Mouse (Mus musculus) layer of hippocampus, adult 9-11 months (tissue): ENCODE measurements around the gene Mthfsd.
"Not testable (repeated sequence)": the region's sequence is repeated elsewhere in the genome, so short reads cannot be mapped to it uniquely, and the experiment has no call there.

Experiments
- DNase-seq: peaks from one replicate; pipeline ENCODE4 v3.0.0; 2022

Mthfsd gene

DNA sequence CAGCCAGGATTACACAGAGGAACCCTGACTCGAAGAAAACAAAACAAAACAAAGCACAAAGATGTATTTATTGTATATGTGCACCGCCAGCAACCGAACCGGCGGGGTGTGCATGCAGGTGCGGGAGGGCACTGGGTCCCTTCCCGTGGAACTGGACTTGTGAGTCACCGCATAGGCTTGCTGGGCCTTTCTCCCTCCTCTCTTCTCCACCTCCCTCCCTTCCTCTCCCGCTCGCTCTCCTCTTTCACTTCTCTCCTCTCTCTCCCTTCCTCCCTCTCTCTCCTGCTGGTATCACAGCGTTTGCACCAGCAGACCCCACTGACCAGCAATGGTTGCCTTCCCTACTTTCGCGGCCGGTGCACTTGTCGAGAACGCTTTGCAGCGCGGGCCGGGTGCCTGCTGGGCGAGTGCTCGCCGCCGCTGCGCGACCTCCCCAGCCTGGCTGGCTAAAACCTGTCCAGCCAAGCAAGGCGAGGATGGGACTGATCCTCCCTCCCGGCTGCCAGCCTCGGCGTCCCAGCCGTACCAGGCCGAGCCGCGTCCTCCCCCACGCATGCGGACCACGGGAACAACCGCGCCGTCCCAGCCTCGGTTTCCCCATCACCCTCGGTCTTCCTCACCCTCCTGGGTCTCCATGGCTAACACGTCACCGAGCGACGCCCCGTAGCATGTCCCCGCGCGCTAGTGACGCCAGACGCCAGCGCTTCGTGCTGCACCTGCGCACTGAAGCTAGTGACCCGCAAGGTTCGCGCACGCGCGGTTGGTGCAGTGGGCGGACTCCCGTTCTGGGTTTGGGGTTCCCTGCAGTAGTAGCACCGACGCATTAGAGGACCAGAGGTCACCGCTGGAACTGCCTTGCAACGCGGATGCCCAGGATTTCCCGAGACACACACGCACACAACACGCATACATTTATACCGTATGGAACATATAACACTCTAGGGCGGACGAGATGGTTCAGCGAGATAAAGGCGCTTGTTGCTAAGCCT is at the start of gene Mthfsd:
Gene Mthfsd, minus strand, starts transcription at position 725 of the 989 bp plus-strand sequence.
- DNase-seq = peak; percentile 98

DNA sequence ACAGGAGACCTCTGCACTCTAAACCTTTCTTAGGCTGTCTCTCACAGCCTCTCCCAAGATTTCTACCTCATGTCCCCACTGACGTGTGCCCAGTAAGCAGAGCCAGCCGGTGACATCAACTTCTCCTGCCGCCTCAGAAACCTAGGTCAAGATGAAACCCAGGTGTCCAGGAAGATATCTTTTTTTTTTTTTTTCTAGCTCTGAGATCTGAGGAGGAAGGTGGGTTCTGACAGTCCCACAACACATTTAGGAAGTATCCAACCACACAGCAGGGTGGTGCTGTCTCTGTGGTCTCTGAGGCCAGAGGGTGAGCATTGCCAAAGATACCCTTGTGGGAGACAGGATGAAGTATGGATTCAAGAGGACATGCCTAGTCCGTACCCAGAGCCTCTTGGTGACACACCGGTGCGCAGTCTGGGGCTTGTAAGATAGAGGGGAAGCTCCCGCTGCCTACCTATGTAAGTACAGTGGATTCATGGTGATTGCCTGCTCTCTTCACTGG is 48.8 kb upstream of the Mthfsd start:
- DNase-seq = no peak

DNA sequence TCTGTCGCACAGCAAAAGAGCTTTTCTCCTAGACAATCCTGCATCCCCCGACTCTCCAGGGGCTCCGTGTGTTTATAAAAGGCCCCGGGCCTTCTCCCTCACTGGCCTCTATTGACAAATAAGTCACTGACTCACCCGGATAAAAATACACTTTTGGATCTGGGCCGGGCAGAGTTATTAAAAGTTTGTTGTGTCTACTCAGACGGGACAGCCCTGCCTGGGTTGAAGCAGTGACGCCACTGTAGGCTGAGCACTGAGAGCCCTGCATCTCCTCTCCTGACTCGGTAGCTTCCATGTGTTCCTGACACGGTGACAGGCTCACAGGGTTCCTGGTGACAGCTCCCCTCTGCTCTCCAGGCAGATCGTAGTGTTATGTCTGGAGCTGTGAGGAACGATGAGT is 44.2 kb upstream of the Mthfsd start:
- DNase-seq = no peak

DNA sequence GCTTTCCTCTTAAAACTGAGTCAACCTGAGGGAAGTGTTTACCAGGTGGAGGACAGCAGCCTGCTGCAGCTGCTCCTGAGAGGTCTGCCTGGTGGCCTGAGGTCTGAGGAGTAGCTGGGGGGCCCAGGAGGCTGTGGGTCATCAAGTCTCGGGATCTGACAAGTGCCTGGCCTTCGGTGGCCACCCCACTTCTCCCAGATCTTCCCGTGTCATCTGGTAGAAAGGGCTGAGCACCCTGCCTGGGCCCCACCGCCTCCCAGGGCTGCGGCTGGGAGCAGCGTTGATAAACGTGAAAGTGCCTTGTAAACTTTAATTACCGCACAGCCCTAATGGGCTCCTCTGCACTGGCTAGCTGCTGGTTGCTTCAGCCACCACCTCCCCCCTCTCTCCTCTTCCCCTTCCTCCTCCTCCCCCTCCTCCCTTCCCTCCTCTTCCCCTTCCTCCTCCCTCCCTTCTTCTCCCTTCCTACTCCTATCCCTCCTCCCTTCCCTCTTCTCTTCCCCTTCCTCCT is 40.4 kb upstream of the Mthfsd start:
- no peak for DNase-seq

DNA sequence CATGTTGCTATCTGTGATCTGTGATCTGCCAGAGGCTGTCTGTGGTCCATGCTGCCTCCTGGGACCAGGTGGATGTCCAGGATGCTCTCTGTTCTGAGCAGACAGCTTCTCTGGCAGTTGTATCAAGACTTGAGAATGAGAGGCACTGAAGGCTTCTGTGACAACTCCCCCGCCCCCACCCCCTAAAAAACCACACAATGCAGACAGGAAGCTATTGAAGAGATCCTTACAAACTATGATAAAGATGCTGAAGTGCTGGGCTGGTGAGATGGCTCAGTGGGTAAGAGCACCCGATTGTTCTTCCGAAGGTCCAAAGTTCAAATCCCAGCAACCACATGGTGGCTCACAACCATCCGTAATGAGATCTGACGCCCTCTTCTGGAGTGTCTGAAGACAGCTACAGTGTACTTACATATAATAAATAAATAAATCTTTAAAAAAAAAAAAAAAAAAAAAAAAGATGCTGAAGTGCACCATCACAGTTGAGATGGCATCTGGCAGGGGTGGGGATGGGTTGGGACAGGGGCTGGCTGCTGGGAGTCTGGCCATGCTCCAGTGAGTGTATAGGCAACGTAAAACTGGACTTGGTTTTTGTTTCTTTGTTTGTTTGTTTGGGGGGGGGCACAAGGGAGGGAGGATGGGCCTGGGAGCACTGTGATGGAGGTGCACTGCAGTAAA is 37.4 kb upstream of the Mthfsd start:
- DNase-seq = not testable (repeated sequence)

DNA sequence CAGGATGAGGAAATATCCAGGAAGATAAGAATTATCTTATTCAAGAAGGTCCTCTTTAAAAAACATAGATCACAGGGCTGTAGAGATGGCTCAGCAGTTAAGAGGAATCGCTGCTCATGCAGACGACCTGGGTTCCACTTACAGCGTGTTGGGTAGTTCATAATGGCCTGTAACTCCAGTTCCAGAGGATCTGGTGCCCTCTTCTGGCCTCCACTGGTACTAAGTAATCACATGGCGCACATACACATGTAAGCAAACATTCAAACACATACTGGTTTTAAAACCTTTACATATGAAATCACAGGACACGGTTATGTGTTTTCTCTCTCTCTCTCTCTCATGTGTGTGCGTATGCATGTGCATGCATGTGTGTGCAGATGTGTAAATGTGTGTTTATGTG is 28.7 kb upstream of the Mthfsd start:
- DNase-seq = no peak

DNA sequence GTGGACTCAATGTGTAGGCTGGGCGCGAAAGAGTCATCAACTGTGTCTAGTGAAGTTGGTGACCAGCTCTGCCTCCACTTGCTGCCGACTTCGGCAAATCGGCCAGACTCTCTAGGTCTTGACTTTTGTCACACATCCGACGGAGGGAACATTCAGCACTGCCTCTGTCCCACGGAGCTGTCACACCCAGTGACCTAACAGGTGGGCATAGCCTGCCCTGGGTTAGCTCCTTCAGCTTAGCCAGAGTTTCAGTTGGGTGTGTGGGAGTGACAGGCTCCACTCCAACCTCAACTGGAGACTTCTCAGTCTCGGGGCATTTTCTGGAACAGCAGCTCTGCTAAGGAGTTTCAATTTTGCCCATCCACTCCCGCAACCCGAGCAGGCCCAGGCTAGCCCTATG is 26.3 kb upstream of the Mthfsd start:
- no peak for DNase-seq

DNA sequence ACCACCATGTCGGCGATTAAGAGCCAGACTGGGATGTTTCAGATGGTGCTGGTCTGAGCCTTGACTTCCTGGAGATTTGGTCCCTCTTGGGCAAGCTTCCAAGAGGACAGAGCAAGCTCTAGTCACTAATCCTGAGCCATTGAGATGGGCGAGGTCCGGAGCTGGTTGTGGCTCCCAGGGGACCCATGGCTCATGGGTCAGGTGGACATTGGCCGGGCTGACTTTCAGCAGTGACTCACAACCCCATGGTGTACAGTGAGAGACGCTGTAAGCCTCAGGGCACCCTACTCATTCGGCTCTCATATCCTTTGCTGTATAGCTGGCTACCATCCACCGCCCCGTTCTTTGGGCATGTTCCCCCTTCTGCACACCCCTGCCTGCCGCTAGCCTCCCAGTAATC is 25.9 kb upstream of the Mthfsd start:
- DNase-seq = no peak

DNA sequence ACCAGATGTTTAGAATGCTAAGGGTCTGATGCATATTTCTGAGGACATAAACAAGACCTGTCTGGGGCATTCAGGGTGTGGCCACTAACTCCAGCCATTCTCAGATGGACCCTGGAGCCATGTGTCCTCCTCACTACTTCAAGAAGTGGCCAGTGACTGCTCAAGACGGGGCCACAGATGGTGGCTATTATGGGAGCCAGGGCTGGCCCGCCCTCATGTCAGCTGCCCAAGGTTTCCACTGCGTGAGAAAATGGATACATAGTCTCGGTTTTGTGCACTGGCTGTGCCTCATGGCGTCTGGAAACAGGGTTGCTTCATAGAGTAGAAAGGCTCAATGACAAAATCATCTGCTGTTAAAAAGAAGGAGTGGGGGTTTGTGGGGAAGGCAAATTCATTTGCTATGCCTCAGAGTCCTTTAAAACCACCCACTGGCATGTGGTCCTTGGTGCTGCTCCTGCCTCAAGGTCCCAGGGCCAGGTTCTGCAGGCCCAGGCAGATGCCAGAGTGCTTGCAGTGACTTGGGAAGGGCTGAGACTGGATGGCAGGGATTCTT is 24.8 kb upstream of the Mthfsd start:
- DNase-seq = no peak

DNA sequence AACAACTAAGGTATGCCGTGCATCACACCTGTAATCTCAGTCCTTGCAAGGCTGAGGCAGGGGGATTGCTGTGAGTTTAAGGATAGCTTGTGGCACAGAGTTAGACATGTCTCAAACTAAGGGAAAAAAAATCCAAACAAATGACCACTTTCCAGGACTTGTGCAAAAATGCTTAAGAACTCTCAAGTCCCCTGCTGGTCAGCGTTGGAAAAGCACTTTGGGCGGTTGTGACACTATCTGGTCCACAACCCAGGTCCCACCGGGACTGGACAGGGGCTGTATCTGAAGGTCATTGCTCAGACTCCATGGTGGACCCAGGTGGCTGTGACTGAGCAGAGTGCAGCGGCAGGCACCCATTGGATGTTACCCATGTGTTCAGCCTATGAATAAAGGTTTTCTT is 22.3 kb upstream of the Mthfsd start:
- no peak for DNase-seq

DNA sequence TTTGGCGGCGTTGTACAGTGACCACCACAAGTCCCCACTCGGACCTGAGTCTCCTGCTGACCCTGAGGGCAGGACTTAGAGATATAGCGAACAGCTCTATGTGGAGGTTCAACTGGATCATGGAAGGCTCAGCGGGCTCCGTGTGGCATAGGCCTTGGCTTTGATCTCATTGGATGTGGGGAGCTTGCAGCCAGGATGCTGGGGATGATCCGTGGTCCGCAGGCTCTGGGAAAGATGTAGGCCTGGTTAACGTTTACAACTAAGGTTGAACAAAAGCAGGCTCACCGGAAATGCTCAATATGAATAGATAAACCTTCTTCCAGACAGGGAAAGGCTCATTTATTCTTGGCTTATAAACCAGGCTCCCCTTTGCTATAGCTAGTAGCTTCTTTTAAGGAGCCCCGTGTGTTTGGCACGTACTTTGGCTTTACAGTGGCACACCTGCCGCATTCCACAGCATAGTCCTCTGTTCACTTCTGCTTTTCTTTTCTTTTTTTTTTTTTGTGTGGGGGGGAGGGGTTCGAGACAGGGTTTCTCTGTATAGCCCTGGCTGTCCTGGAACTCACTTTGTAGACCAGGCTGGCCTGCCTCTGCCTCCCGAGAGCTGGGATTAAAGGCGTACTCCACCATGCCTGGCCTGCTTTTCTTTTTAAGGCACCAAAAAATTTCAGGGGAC is 21.2 kb upstream of the Mthfsd start:
- DNase-seq = no peak

DNA sequence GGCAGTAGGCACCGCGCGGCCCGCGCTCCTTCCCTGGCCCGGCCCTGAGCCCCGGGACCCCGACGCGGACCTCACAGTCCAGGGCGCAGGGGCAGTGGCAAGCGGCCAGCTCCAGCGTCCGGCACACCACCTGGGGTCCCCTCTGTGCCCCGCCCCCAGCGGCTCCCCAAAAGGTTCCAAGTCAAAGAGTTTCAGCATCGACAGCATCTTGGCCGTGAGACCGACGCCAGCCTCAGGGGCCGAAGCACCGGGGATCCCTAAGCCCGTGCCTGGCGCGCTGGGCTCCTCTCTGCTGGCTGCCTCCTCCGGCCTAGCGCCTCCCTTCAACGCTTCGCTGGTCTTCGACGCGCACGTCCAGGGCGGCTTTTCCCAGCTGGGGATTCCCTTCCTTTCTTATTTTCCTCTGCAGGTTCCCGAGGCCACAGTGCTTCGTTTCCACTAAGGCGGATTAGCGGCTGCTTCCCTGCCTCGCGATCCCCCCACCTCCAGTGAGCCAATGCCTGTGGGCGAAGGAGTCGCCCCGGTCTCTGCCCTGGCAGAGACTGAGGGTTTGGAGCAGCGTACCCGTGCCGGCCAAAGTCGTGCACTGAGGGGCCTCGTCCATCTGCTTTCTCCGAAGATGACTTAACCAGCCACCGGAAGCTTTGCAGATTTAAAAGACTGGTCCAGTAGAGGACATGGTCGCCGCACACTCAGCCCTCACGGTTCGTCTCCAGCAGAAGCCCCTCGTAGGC is 20.5 kb upstream of the Mthfsd start:
- DNase-seq = no peak

DNA sequence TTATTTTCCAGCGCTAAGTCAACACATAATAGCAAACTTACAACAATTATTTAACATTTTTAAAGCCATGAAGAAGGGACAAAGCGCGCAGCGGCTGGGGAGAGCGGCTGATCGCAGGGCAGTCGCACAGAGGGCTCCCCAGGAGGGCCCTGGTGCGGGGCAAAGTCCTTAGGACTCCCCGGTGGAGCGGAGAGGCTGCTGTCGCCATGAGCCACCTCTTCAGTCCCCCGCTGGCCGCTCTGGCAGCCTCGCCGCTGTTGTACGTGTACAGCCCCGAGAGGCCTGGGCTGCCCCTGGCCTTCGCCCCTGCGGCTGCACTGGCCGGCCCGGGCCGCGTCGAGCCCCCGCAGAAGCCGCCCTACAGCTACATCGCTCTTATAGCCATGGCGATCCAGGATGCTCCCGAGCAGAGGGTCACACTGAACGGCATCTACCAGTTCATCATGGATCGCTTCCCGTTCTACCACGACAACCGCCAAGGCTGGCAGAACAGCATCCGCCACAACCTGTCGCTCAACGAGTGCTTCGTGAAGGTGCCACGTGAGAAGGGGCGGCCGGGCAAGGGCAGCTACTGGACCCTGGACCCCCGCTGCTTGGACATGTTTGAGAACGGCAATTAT is 19.7 kb upstream of the Mthfsd start, which contains the start of gene Foxl1:
Gene Foxl1, plus strand, starts transcription at position 185 of the 620 bp plus-strand sequence.
- DNase-seq = no peak

DNA sequence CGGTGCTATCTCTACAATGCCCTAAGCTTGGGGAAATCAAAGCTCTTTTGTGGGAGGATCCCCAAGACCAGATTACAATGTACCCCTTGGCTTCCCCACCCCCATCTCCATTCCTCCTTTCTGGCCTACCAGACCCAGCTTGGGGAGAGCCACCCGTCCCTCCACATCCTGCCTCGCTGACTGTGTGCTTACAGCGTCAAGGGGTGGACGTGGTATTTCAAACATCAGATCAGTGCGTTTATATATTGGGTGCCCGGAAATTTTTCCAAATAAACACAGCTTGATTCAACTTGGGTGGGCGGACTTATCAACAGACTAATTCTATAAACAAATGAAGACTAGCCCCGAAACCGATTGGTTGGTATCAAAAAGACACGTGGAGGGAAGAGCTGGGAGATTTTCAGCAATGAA is 19.1 kb upstream of the Mthfsd start:
- no peak for DNase-seq

DNA sequence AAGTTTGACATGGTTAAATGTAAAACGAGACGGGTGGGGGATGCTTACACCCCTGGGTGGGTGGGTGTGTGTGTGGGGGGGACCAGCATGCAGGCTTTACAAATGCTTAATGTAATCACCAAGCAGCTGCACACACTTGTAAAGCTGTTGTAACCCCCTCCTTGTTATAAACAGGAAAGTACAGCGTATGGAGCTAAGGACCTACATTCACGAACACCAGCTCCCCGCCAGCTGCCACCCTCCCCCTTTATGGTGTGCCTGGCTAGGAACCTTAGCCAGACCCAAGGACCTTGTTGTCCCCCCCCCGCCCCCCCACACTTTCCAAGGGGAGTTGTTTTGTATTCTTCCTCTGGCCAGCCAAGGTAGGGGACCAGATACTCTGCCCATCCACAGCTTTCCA is 18.5 kb upstream of the Mthfsd start:
- DNase-seq = no peak

DNA sequence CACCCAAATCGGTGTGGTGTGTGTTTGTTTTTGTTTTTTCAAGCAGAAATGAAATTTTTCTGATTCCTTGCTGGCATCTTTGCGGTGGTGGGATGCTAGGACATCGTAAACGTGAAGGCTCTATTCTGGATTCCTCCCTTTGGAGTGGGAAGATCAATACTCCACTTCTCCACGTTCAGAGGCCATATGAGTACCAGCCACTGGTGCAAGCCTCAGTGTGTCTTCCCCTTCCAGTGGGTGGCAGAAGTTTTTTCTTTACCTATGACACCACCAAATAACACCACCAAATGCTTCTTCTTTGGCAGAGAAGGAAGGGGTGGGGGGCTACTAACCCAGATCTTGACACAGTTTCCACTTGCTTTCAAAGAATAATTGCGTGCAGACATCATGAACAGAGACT is 18.0 kb upstream of the Mthfsd start:
- no peak for DNase-seq

DNA sequence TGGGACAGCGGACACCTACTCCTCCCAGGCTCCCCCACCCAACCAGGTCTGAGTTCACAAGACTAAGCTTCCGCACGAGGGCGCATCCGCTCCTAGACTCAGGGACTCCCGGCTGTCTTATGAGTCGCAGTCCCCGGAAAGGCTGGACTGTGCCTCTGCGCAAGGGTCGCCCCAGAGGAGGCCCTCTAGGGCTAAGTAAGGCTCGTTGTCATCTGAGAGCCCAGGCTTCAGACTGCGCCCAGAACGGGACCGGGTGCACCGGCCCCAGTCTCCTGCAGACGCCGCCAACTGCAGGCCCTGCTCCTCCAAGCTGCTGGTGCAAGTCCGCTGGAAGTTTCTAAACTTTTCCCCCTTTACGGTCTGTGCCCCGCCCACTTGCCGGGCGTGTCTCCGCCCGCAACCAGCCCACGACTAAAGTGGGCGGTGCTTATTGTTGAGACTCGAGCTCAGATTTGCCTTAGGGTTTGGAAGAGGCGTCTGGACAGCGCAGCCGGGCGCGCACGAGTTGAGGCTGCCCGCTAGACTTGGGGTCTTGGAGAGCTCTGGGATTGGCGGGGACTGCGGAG is 17.2 kb upstream of the Mthfsd start:
- no peak for DNase-seq

DNA sequence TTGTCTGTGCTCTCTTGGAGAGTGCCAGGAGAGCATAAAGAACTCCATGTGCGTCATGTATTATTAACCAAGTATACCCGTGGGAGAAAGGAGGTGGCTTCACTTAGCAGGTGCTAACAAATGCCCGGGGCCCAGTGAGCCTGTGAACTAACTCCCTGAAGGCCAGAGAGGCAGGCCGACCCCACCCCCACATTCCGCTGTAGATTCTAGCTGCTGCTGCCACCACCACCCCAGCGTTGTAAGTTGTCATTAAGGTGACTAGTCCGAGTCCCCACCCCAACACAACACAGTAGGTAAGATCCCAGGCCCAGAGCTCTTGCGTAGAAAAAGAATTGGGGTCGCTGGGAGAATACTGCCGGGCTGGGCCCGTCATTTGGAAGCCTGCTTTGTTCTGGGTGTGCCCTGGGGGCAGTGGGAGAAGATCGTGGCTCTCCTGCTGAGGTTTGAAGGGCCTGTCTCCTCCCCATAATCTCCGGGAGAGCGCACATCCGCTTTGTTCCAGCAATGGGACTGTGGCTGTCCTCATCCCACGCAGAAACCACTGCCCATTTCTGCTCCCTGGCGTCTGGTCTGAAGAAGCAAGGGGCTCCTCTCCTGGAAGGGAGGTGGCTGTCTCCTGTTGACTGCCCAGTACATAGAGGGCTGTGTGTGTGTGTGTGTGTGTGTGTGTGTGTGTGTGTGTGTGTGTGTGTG is 16.5 kb upstream of the Mthfsd start:
- no peak for DNase-seq

DNA sequence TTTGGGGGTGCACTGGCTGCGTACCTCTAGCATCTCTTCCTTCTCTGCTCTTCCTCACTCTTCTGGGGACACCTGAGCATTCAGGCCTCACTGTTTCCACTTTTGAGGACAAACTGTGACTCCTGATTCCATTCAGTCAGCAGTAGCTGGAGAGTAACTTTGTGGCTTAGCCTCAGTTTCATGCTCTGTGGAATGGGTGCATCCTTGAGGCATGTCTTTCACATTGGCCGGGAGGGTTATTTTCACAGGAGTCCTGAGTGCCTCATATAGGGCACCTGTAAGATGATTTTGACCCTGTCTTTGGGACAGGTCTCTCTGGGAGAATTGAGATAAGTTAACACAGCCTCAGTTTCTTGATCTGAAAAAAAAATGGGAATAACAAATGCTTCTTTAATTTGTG is 14.9 kb upstream of the Mthfsd start:
- DNase-seq = no peak

DNA sequence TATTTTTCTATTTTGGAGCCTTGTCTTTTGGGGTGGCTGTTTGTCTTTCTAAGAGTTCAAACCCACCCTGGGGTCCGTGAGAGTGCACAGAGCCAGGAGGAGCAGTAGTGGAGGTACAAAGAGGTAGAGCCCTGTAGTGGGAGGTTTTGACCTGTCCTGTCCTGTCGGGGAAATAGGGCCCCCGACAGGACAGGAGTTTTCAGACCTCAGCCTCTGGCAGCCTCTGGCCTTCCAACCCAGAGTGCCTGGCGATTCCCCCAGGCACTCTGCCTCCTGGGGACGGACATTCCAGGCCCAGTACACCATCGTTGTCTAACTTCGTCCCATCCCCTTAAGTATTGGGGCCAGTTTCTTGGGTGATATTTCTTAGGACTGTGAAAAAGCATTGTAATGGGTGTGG is 14.2 kb upstream of the Mthfsd start:
- no peak for DNase-seq

DNA sequence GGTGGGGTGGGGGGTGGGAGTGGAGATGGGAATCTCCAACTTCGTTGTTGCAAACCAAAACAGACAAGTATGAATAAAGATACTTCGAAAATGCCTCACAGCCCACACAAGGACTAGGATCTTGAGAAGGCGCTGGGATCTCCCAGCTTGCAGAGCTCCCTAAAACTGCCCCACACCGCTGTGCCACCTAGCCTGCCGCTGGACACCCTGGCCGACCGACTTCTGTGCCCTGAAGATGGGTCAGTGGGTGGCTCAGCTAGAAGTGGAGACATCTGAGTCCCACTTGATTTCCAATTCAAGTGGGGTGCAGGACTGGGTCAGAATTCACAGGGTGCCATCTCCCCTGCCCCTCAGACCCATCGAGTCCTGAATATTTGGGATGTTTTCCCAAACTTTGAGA is 13.5 kb upstream of the Mthfsd start:
- no peak for DNase-seq
